Mouse (Mus musculus) liver, embryonic 15.5 days (tissue): ENCODE measurements around the gene Mycl. TPM values are rescaled to one million over a fixed set of nuclear protein-coding genes. Genes with fewer than 3 reads are reported as not detected.

Experiments
- polyA plus RNA-seq: library from polyadenylated mRNA; unstranded; fragments of >200 nt; fragmentation: Nextera tagmentation; extraction: Ambion mirVana; gene quantifications from 2 replicates; pipeline ENCODE4 v1.2.1, GENCODE M21; 2015

The Mycl gene
- polyA plus RNA-seq, 1 experiment from 2014 or later = 0.89 TPM

Other genes starting within 250 kb of the Mycl start
- 18.9 and 20.1 TPM in 2 replicates for gene Ppt1, start 159.4 kb upstream of the Mycl start, polyA plus RNA-seq
- 24.6 and 25.4 TPM in 2 replicates for gene Cap1, start 109.6 kb upstream of the Mycl start, polyA plus RNA-seq
- 0.05 and 0.06 TPM in 2 replicates for gene Mfsd2a, start 34.5 kb upstream of the Mycl start, polyA plus RNA-seq
- gene Trit1, start 20.9 kb downstream of the Mycl start, polyA plus RNA-seq = 5.7 and 6.3 TPM in 2 replicates
- 0.15 and 0.25 TPM in 2 replicates for gene Bmp8b, start 109.5 kb downstream of the Mycl start, polyA plus RNA-seq
- not detected in 2 replicates for gene Oxct2b, start 120.6 kb downstream of the Mycl start, polyA plus RNA-seq
- 36.8 TPM in 2 replicates for gene Ppie, start 144.3 kb downstream of the Mycl start, polyA plus RNA-seq
- 0.03 TPM in 1 of 2 replicates, not detected in the other for gene Hpcal4, start 187.6 kb downstream of the Mycl start, polyA plus RNA-seq
- gene Nt5c1a, start 205.9 kb downstream of the Mycl start, polyA plus RNA-seq = not detected in 2 replicates
- 1.2 TPM in 2 replicates for gene Heyl, start 237.9 kb downstream of the Mycl start, polyA plus RNA-seq